Mouse (Mus musculus): ENCODE measurements around the gene Gpr68.

GRCm38 (mm10) chr12:100924646-100925339 is 16.8 kb upstream of the Gpr68 start:
- TF ChIP-seq CTCF (IDR thresholded peaks at IDR 0.05; ENCODE audit: borderline replicate concordance, insufficient read depth, low read depth, low read length): no peak
- TF ChIP-seq POLR2A (IDR thresholded peaks at IDR 0.05; ENCODE audit: borderline replicate concordance, insufficient read depth, low read length): no peak

Measured in cerebellum, adult 2 months (tissue).